Mouse (Mus musculus) 416B (cell line): Measurements from ENCODE around the gene Ldb3.

Source experiments
- DNase-seq: peaks from one replicate; pipeline ENCODE4 v3.0.0; 2011; ENCODE audit warnings: low read depth

Ldb3 gene

GRCm38 (mm10) chr14:34590017-34590570 is 1.6 kb upstream of the Ldb3 start:
- DNase-seq, result no peak

- no peak for DNase-seq
These were observed 767 bp upstream of the Ldb3 start for GRCm38 (mm10) chr14:34589185-34589713.

GRCm38 (mm10) chr14:34588005-34588404 is 477 bp downstream of the Ldb3 start:
- no peak for DNase-seq

- DNase-seq, result no peak
These were observed 1.6 kb downstream of the Ldb3 start for GRCm38 (mm10) chr14:34586871-34587270.

- no peak for DNase-seq
These were observed 3.0 kb downstream of the Ldb3 start for GRCm38 (mm10) chr14:34585358-34586105.

- DNase-seq, result no peak
These were observed 5.6 kb downstream of the Ldb3 start for GRCm38 (mm10) chr14:34582740-34583427.

- DNase-seq, result no peak
These were observed 11.6 kb downstream of the Ldb3 start for GRCm38 (mm10) chr14:34576858-34577257.

GRCm38 (mm10) chr14:34574068-34574467 is 14.4 kb downstream of the Ldb3 start:
- no peak for DNase-seq

GRCm38 (mm10) chr14:34573348-34573913 is 15.1 kb downstream of the Ldb3 start:
- no peak for DNase-seq

GRCm38 (mm10) chr14:34571610-34572387 is 16.7 kb downstream of the Ldb3 start:
- DNase-seq, result no peak

GRCm38 (mm10) chr14:34570903-34571302 is 17.6 kb downstream of the Ldb3 start:
- no peak for DNase-seq

GRCm38 (mm10) chr14:34570294-34570693 is 18.2 kb downstream of the Ldb3 start:
- peak; percentile 62 for DNase-seq

GRCm38 (mm10) chr14:34569534-34570194 is 18.8 kb downstream of the Ldb3 start:
- DNase-seq, result no peak

GRCm38 (mm10) chr14:34568626-34569025 is 19.9 kb downstream of the Ldb3 start:
- DNase-seq, result no peak

GRCm38 (mm10) chr14:34567697-34568096 is 20.8 kb downstream of the Ldb3 start:
- DNase-seq, result no peak

GRCm38 (mm10) chr14:34566530-34566929 is 22.0 kb downstream of the Ldb3 start:
- no peak for DNase-seq

- DNase-seq, result no peak
These were observed 22.8 kb downstream of the Ldb3 start for GRCm38 (mm10) chr14:34565711-34566110.

- DNase-seq, result no peak
These were observed 23.8 kb downstream of the Ldb3 start for GRCm38 (mm10) chr14:34564646-34565045.

GRCm38 (mm10) chr14:34562393-34562792 is 26.1 kb downstream of the Ldb3 start:
- DNase-seq, result no peak

GRCm38 (mm10) chr14:34561647-34562046 is 26.8 kb downstream of the Ldb3 start:
- no peak for DNase-seq

- no peak for DNase-seq
These were observed 29.5 kb downstream of the Ldb3 start for GRCm38 (mm10) chr14:34558947-34559346.
